Mouse (Mus musculus): ENCODE results near the gene Chadl. TPM values are rescaled to one million over a fixed set of nuclear protein-coding genes. Genes with fewer than 3 reads are reported as not detected.

The Chadl gene
- 1.8 TPM for polyA plus RNA-seq (2014; fragmentation: Illumina TruSeq; extraction: RNeasy Lipid Tissue Mini Kit (QIAGEN cat#74804); ENCODE audit: low read depth, low replicate concordance)

GRCm38 (mm10) chr15:81697175-81697574 lies at the start of gene Chadl:
Gene Chadl, minus strand, starts transcription at chr15:81697287.

GRCm38 (mm10) chr15:81744992-81745600 lies 48.0 kb upstream of the Chadl start, which contains the start of the genes Zc3h7b and Rangap1:
Gene Zc3h7b, plus strand, starts transcription at chr15:81745057.
Gene Rangap1, minus strand, starts transcription at chr15:81745530.

GRCm38 (mm10) chr15:81663697-81664561 lies 33.2 kb downstream of the Chadl start, which contains the start of gene L3mbtl2:
Gene L3mbtl2, plus strand, starts transcription at chr15:81663889.

Other genes with a start within 250 kb of the Chadl start
- gene Rbx1, start 231.0 kb downstream of the Chadl start, polyA plus RNA-seq (2014; fragmentation: Illumina TruSeq; extraction: RNeasy Lipid Tissue Mini Kit (QIAGEN cat#74804); ENCODE audit: low read depth, low replicate concordance) = 85.1 TPM
- gene Ep300, start 111.9 kb downstream of the Chadl start, polyA plus RNA-seq (2014; fragmentation: Illumina TruSeq; extraction: RNeasy Lipid Tissue Mini Kit (QIAGEN cat#74804); ENCODE audit: low read depth, low replicate concordance) = 22.4 TPM
- gene L3mbtl2, start 33.4 kb downstream of the Chadl start, polyA plus RNA-seq (2014; fragmentation: Illumina TruSeq; extraction: RNeasy Lipid Tissue Mini Kit (QIAGEN cat#74804); ENCODE audit: low read depth, low replicate concordance) = 14.9 TPM
- 38.4 TPM for gene Zc3h7b, start 47.8 kb upstream of the Chadl start, polyA plus RNA-seq (2014; fragmentation: Illumina TruSeq; extraction: RNeasy Lipid Tissue Mini Kit (QIAGEN cat#74804); ENCODE audit: low read depth, low replicate concordance)
- 33.2 TPM for gene Rangap1, start 48.2 kb upstream of the Chadl start, polyA plus RNA-seq (2014; fragmentation: Illumina TruSeq; extraction: RNeasy Lipid Tissue Mini Kit (QIAGEN cat#74804); ENCODE audit: low read depth, low replicate concordance)
- gene Tef, start 105.1 kb upstream of the Chadl start, polyA plus RNA-seq (2014; fragmentation: Illumina TruSeq; extraction: RNeasy Lipid Tissue Mini Kit (QIAGEN cat#74804); ENCODE audit: low read depth, low replicate concordance) = 55.8 TPM
- 26.1 TPM for gene Tob2, start 161.5 kb upstream of the Chadl start, polyA plus RNA-seq (2014; fragmentation: Illumina TruSeq; extraction: RNeasy Lipid Tissue Mini Kit (QIAGEN cat#74804); ENCODE audit: low read depth, low replicate concordance)
- 40.8 TPM for gene Phf5a, start 174.6 kb upstream of the Chadl start, polyA plus RNA-seq (2014; fragmentation: Illumina TruSeq; extraction: RNeasy Lipid Tissue Mini Kit (QIAGEN cat#74804); ENCODE audit: low read depth, low replicate concordance)
- 207 TPM for gene Aco2, start 175.0 kb upstream of the Chadl start, polyA plus RNA-seq (2014; fragmentation: Illumina TruSeq; extraction: RNeasy Lipid Tissue Mini Kit (QIAGEN cat#74804); ENCODE audit: low read depth, low replicate concordance)
- 16.8 TPM for gene Polr3h, start 229.0 kb upstream of the Chadl start, polyA plus RNA-seq (2014; fragmentation: Illumina TruSeq; extraction: RNeasy Lipid Tissue Mini Kit (QIAGEN cat#74804); ENCODE audit: low read depth, low replicate concordance)
- gene Csdc2, start 239.5 kb upstream of the Chadl start, polyA plus RNA-seq (2014; fragmentation: Illumina TruSeq; extraction: RNeasy Lipid Tissue Mini Kit (QIAGEN cat#74804); ENCODE audit: low read depth, low replicate concordance) = 6.1 TPM